Mouse (Mus musculus): ENCODE data around the gene Pla2g4b.

DNA sequence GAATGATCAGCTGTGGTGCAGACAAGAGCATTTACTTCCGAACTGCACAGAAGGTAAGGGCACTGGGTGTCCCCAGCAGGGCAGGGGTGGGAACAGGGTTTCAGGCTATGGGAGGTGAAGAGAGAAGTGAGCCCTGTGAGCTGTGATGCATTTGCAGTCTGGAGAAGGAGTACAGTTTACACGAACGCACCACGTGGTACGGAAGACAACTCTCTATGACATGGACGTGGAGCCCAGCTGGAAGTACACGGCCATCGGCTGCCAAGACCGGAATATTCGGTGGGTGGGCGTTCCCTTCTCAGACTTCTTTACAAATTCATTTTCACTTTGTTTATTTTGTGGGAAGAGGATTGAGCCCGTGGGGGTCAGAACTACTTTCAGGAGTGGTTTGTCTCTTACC lies 15.6 kb upstream of the Pla2g4b start:
- no peak for TF ChIP-seq CTCF (IDR thresholded peaks at IDR 0.05; ENCODE audit: low read depth, low read length)
- TF ChIP-seq POLR2A (IDR thresholded peaks at IDR 0.05; ENCODE audit: insufficient read depth, low read length) = no peak
